Mouse (Mus musculus) MEL (cell line): ENCODE results near the gene Sdsl.

Source experiments
- CTCF ChIP-seq, 3 experiments: IDR thresholded peaks in 2 of 3; conservative IDR thresholded peaks in 1 of 3; 2 replicates each; pipeline ENCODE4 v1.5.1; 2011 to 2012; ENCODE audit warnings: low read length in 3 of 3, low read depth in 2 of 3, mild to moderate bottlenecking in 2 of 3, improper control_type of control experiment in 1 of 3, inconsistent platforms in 1 of 3, mixed read lengths in 1 of 3, moderate library complexity in 1 of 3; ENCODE audit not compliant: control insufficient read depth in 1 of 3, insufficient read depth in 1 of 3, poor library complexity in 1 of 3, severe bottlenecking in 1 of 3
- ETS1 ChIP-seq: IDR thresholded peaks from 2 replicates; pipeline ENCODE4 v1.6.1; 2012; ENCODE audit warnings: low read depth, mild to moderate bottlenecking, inconsistent platforms, low read length, improper control_type of control experiment, moderate library complexity
- HCFC1 ChIP-seq: IDR thresholded peaks from 2 replicates; pipeline ENCODE4 v1.6.1; 2012; ENCODE audit warnings: low read depth, mild to moderate bottlenecking, inconsistent platforms, low read length, improper control_type of control experiment, moderate library complexity
- MAFK ChIP-seq: IDR thresholded peaks from 2 replicates; pipeline ENCODE4 v1.6.1; 2011; ENCODE audit warnings: low read depth, mild to moderate bottlenecking, low read length, improper control_type of control experiment, borderline replicate concordance
- MAX ChIP-seq: IDR thresholded peaks from 2 replicates; pipeline ENCODE4 v1.6.1; 2011; ENCODE audit warnings: low read length, improper control_type of control experiment
- MAZ ChIP-seq: IDR thresholded peaks from 2 replicates; pipeline ENCODE4 v1.6.1; 2012; ENCODE audit warnings: low read depth, mild to moderate bottlenecking, inconsistent platforms, low read length, improper control_type of control experiment
- MXI1 ChIP-seq: IDR thresholded peaks from 2 replicates; pipeline ENCODE4 v1.6.1; 2011; ENCODE audit warnings: mild to moderate bottlenecking, low read depth, low read length, improper control_type of control experiment
- POLR2A ChIP-seq, 2 experiments: IDR thresholded peaks; 2 replicates each; pipeline ENCODE4 v1.6.1; 2011 to 2012; ENCODE audit warnings: low read length in 2 of 2, mild to moderate bottlenecking in 2 of 2, control low read depth in 1 of 2, improper control_type of control experiment in 1 of 2, low read depth in 1 of 2, moderate library complexity in 1 of 2; ENCODE audit not compliant: control insufficient read depth in 1 of 2, insufficient read depth in 1 of 2, poor library complexity in 1 of 2
- RCOR1 ChIP-seq: IDR thresholded peaks from 2 replicates; pipeline ENCODE4 v1.6.1; 2012; ENCODE audit warnings: low read depth, mild to moderate bottlenecking, inconsistent platforms, low read length, improper control_type of control experiment
- SIN3A ChIP-seq: IDR thresholded peaks from 2 replicates; pipeline ENCODE4 v1.6.1; 2012; ENCODE audit warnings: low read length, improper control_type of control experiment, inconsistent platforms
- TBP ChIP-seq: IDR thresholded peaks from 2 replicates; pipeline ENCODE4 v1.8.0; 2011; ENCODE audit warnings: low read depth, low read length, improper control_type of control experiment
- UBTF ChIP-seq: IDR thresholded peaks from 2 replicates; pipeline ENCODE4 v1.6.1; 2012; ENCODE audit warnings: low read depth, mild to moderate bottlenecking, inconsistent platforms, low read length, improper control_type of control experiment, moderate library complexity, borderline replicate concordance; ENCODE audit not compliant: insufficient read depth
- ZMIZ1 ChIP-seq: IDR thresholded peaks from 2 replicates; pipeline ENCODE4 v1.6.1; 2012; ENCODE audit warnings: low read depth, mild to moderate bottlenecking, inconsistent platforms, low read length, improper control_type of control experiment, moderate library complexity

DNA sequence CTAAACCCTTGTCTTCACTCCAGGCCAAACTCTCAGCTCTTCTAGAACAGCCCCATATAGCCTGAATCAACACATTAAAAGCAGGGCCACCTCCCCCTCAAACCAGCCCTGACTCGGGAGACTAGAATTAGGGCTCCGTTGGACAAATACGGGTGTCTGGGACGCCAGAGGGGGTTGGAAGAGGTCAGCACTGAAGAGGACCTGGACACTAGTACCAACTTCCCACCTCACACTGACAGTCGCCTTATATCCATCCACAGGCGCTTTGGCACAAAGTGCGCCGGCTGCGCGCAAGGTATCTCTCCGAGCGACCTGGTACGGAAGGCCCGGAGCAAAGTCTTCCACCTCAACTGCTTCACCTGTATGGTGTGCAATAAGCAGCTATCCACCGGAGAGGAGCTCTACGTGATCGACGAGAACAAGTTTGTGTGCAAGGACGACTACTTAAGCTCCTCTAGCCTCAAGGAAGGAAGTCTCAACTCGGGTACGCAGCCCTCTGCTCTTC, 38.3 kb downstream of the Sdsl start:
- TF ChIP-seq CTCF (IDR thresholded peaks at IDR 0.05 in 2 of 3, conservative IDR thresholded peaks at IDR 0.05 in 1 of 3; ENCODE audit: control insufficient read depth in 1 of 3, insufficient read depth in 1 of 3, low read depth in 2 of 3, low read length in 3 of 3, poor library complexity in 1 of 3, severe bottlenecking in 1 of 3) (no peak), RCOR1 (no peak), ETS1 (no peak), MAX (no peak), ZMIZ1 (no peak), MAFK (no peak), MXI1 (no peak), MAZ (no peak), POLR2A (IDR thresholded peaks at IDR 0.05; ENCODE audit: control insufficient read depth in 1 of 2, insufficient read depth in 1 of 2, low read depth in 1 of 2, low read length in 2 of 2, poor library complexity in 1 of 2) (no peak), UBTF (no peak), TBP (no peak), HCFC1 (no peak), SIN3A (no peak)
